Mouse (Mus musculus): Measurements from ENCODE around the gene Nrxn1. TPM values are rescaled to one million over a fixed set of nuclear protein-coding genes. Genes with fewer than 3 reads are reported as not detected.

Nrxn1 gene
- polyA plus RNA-seq, 1 experiment from 2014 or later = 2.0 TPM

DNA sequence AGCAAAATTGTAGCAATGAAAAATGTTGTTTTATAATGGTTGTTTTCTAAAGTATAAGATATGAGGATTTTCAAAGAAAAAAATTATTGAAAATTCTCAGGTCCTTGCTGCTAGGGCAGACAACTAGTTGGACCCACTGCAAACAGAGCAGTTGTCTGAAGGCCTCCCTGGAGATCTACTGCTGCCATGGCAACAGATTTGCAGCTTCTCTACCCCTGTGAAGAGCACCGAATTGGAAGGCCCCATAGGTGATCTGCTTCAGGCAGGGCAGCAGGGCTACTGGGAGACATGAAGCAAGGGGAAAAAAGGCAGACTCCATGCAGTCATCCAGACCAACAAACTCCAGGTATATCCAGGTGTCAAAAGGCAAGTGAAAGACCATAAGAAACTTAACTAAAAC, 896.1 kb downstream of the Nrxn1 start:
- H3K4me2 ChIP-seq (ENCODE audit: low read length) = no peak overlapping the region
- ATAC-seq (ENCODE audit: insufficient number of reproducible peaks, insufficient read depth, low FRiP score, low read depth) = no peak
- WGBS = 12% methylated on average over 1 of the region's 1 CpGs
- no peaks in the 10 kb centered on the region for H3K27me3 ChIP-seq (ENCODE audit: control insufficient read depth, insufficient read depth, low read length)
- no peak overlapping the region for H3K9ac ChIP-seq (ENCODE audit: low read length)
- H3K9me3 ChIP-seq (ENCODE audit: control insufficient read depth, low read length) = no peaks in the 10 kb centered on the region
- H3K4me3 ChIP-seq (ENCODE audit: control insufficient read depth in 1 of 2, insufficient read depth in 1 of 2, low read depth in 1 of 2, low read length in 2 of 2) = no peak overlapping the region
- no peak overlapping the region for H3K27ac ChIP-seq (replicated peaks in 1 of 2; ENCODE audit: control insufficient read depth in 1 of 2, insufficient read depth in 1 of 2, low read depth in 2 of 2, low read length in 2 of 2)
- no peaks in the 10 kb centered on the region for H3K4me1 ChIP-seq (ENCODE audit: control insufficient read depth in 2 of 2, insufficient read depth in 2 of 2, low read length in 2 of 2)
- H3K36me3 ChIP-seq (ENCODE audit: control insufficient read depth, insufficient read depth, low read length) = no peaks in the 10 kb centered on the region

DNA sequence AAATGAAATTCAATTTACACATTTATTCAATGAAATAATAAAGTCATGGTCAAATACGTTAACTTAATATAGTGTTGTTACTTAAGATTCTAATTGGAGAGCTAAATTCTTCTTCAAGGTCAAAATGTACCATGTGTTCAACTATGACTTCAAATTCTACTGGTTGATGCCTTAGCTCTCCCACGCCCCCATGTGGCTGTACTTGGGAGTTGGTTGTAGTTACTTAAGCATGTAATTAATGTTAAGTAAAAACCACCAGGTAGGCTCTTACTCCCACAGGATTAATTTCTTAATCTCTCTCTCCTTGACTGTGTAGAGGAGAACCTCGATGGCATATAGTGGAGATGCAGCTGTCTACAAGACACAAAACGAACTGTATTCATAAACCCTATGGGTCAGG, 951.3 kb downstream of the Nrxn1 start:
- ATAC-seq (ENCODE audit: insufficient number of reproducible peaks, insufficient read depth, low FRiP score, low read depth) = no peak
- WGBS = 44% methylated on average over 4 of the region's 4 CpGs
- no peak overlapping the region for H3K4me2 ChIP-seq (ENCODE audit: low read length)
- no peak overlapping the region for H3K4me3 ChIP-seq (ENCODE audit: control insufficient read depth in 1 of 2, insufficient read depth in 1 of 2, low read depth in 1 of 2, low read length in 2 of 2)
- H3K4me1 ChIP-seq (ENCODE audit: control insufficient read depth in 2 of 2, insufficient read depth in 2 of 2, low read length in 2 of 2) = no peaks in the 10 kb centered on the region
- no peaks in the 10 kb centered on the region for H3K27me3 ChIP-seq (ENCODE audit: control insufficient read depth, insufficient read depth, low read length)
- H3K9ac ChIP-seq (ENCODE audit: low read length) = no peak overlapping the region
- H3K36me3 ChIP-seq (ENCODE audit: control insufficient read depth, insufficient read depth, low read length) = no peaks in the 10 kb centered on the region
- no peak overlapping the region for H3K27ac ChIP-seq (replicated peaks in 1 of 2; ENCODE audit: control insufficient read depth in 1 of 2, insufficient read depth in 1 of 2, low read depth in 2 of 2, low read length in 2 of 2)
- no peaks in the 10 kb centered on the region for H3K9me3 ChIP-seq (ENCODE audit: control insufficient read depth, low read length)

DNA sequence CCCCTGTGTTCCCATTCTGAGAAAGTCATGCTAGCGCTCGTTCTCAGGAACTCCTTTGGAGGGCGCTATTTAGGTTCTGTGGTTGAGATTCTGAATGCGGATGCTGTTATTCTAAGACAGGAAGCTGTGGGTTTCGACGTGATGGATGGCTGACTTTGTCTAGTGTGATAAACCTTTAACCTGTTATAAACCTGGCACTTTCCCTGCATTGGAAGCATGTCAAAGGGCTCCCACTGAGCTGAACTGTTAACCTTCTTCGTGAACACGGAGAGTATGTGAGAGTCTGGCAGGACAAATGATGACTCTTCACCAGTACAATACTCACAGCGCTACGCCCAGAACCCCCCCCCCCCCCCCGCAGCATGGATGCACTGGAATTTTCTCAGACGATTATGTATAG, 962.0 kb downstream of the Nrxn1 start:
- Histone ChIP-seq H3K9me3 (ENCODE audit: control insufficient read depth, low read length) (no peaks in the 10 kb centered on the region), H3K4me1 (ENCODE audit: control insufficient read depth in 2 of 2, insufficient read depth in 2 of 2, low read length in 2 of 2) (no peaks in the 10 kb centered on the region), H3K27me3 (ENCODE audit: control insufficient read depth, insufficient read depth, low read length) (no peaks in the 10 kb centered on the region), H3K36me3 (ENCODE audit: control insufficient read depth, insufficient read depth, low read length) (no peaks in the 10 kb centered on the region), H3K4me3 (ENCODE audit: control insufficient read depth in 1 of 2, insufficient read depth in 1 of 2, low read depth in 1 of 2, low read length in 2 of 2) (no peak overlapping the region), H3K4me2 (ENCODE audit: low read length) (no peak overlapping the region), H3K27ac (replicated peaks in 1 of 2; ENCODE audit: control insufficient read depth in 1 of 2, insufficient read depth in 1 of 2, low read depth in 2 of 2, low read length in 2 of 2) (no peak overlapping the region), H3K9ac (ENCODE audit: low read length) (no peak overlapping the region)
- 73% methylated on average over 11 of the region's 12 CpGs for WGBS
- ATAC-seq (ENCODE audit: insufficient number of reproducible peaks, insufficient read depth, low FRiP score, low read depth) = no peak

DNA sequence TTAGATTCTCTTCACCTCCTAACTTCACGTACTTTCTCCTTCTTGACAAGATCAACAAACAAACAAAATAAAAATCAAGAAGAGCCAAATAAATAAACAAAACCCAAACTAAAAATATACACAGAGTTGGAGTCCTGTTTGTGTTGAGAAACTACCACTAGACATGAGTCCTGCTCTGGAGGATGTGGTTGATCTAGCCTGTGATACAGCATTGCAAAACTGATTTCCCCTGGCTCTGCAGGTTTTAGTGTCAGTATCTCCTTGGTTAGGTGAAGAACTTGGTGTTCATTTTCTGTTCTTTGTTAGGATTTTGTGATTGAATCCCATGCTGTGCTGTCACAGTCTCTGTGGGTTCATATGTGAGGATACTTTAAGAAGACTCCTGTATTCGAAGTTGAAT, 963.7 kb downstream of the Nrxn1 start:
- H3K9me3 ChIP-seq (ENCODE audit: control insufficient read depth, low read length) = no peaks in the 10 kb centered on the region
- H3K9ac ChIP-seq (ENCODE audit: low read length) = no peak overlapping the region
- H3K4me2 ChIP-seq (ENCODE audit: low read length) = no peak overlapping the region
- H3K4me3 ChIP-seq (ENCODE audit: control insufficient read depth in 1 of 2, insufficient read depth in 1 of 2, low read depth in 1 of 2, low read length in 2 of 2) = no peak overlapping the region
- no peak for ATAC-seq (ENCODE audit: insufficient number of reproducible peaks, insufficient read depth, low FRiP score, low read depth)
- no peak overlapping the region for H3K27ac ChIP-seq (replicated peaks in 1 of 2; ENCODE audit: control insufficient read depth in 1 of 2, insufficient read depth in 1 of 2, low read depth in 2 of 2, low read length in 2 of 2)
- H3K27me3 ChIP-seq (ENCODE audit: control insufficient read depth, insufficient read depth, low read length) = no peaks in the 10 kb centered on the region
- H3K4me1 ChIP-seq (ENCODE audit: control insufficient read depth in 2 of 2, insufficient read depth in 2 of 2, low read length in 2 of 2) = no peaks in the 10 kb centered on the region
- 70% methylated on average over 2 of the region's 2 CpGs for WGBS
- no peaks in the 10 kb centered on the region for H3K36me3 ChIP-seq (ENCODE audit: control insufficient read depth, insufficient read depth, low read length)

DNA sequence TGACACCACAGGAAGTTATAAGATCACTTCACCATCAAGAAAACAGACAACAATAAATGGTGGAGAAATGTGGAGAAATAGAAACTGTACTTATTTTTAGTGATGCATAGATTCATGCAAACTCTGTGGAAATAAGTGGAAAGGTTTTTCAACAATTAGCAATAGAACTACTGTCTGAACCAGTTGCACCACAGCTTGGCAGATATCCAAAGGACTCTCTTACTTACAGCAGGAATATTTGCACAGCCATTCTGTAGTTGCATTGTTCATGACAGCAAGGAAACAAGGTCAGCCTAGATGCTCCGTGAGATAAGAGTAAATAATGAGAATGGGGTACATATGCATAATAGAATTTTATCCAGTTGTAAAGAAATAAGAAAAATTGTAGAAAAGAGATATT, 965.3 kb downstream of the Nrxn1 start:
- Histone ChIP-seq H3K9ac (ENCODE audit: low read length) (no peak overlapping the region), H3K4me1 (ENCODE audit: control insufficient read depth in 2 of 2, insufficient read depth in 2 of 2, low read length in 2 of 2) (no peaks in the 10 kb centered on the region), H3K27me3 (ENCODE audit: control insufficient read depth, insufficient read depth, low read length) (no peaks in the 10 kb centered on the region), H3K4me3 (ENCODE audit: control insufficient read depth in 1 of 2, insufficient read depth in 1 of 2, low read depth in 1 of 2, low read length in 2 of 2) (no peak overlapping the region), H3K36me3 (ENCODE audit: control insufficient read depth, insufficient read depth, low read length) (no peaks in the 10 kb centered on the region), H3K9me3 (ENCODE audit: control insufficient read depth, low read length) (no peaks in the 10 kb centered on the region), H3K4me2 (ENCODE audit: low read length) (no peak overlapping the region), H3K27ac (replicated peaks in 1 of 2; ENCODE audit: control insufficient read depth in 1 of 2, insufficient read depth in 1 of 2, low read depth in 2 of 2, low read length in 2 of 2) (no peak overlapping the region)
- ATAC-seq (ENCODE audit: insufficient number of reproducible peaks, insufficient read depth, low FRiP score, low read depth) = no peak
- WGBS = 72% methylated on average over 1 of the region's 1 CpGs

DNA sequence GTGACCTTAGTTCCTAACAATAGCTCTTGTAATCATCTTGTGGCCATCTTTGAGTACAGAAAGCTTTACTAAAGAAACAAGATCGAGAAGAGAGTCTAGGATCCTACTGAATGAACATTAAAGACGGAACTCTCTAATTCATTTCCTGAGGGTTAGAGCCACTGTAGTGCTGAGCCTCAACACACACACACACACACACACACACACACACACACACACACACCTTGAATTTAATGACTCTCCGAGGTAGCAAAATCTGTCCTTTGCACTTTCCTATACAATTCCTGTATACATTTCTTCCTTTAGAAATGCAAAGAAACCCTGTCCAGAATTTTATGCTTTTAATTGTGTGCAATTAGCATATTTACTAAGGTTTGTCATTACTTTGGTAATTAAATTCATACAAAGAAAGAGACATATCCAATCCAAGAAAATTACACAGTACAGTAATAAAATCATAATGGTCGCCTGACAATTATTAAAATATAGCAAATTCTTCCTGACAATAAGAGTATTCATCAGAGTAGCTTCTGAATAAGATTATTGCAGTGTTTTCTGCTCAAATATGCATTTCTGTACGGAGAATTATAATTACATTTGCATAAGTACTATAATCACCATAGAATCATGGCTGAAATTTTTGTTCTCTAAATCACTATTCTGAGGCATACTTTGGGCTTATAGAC, 969.9 kb downstream of the Nrxn1 start:
- Histone ChIP-seq H3K9me3 (ENCODE audit: control insufficient read depth, low read length) (no peaks in the 10 kb centered on the region), H3K9ac (ENCODE audit: low read length) (no peak overlapping the region), H3K4me3 (ENCODE audit: control insufficient read depth in 1 of 2, insufficient read depth in 1 of 2, low read depth in 1 of 2, low read length in 2 of 2) (no peak overlapping the region), H3K4me1 (ENCODE audit: control insufficient read depth in 2 of 2, insufficient read depth in 2 of 2, low read length in 2 of 2) (no peaks in the 10 kb centered on the region), H3K36me3 (ENCODE audit: control insufficient read depth, insufficient read depth, low read length) (no peaks in the 10 kb centered on the region), H3K27me3 (ENCODE audit: control insufficient read depth, insufficient read depth, low read length) (no peaks in the 10 kb centered on the region), H3K4me2 (ENCODE audit: low read length) (no peak overlapping the region), H3K27ac (replicated peaks in 1 of 2; ENCODE audit: control insufficient read depth in 1 of 2, insufficient read depth in 1 of 2, low read depth in 2 of 2, low read length in 2 of 2) (no peak overlapping the region)
- 65% methylated on average over 5 of the region's 5 CpGs for WGBS
- ATAC-seq (ENCODE audit: insufficient number of reproducible peaks, insufficient read depth, low FRiP score, low read depth) = no peak

DNA sequence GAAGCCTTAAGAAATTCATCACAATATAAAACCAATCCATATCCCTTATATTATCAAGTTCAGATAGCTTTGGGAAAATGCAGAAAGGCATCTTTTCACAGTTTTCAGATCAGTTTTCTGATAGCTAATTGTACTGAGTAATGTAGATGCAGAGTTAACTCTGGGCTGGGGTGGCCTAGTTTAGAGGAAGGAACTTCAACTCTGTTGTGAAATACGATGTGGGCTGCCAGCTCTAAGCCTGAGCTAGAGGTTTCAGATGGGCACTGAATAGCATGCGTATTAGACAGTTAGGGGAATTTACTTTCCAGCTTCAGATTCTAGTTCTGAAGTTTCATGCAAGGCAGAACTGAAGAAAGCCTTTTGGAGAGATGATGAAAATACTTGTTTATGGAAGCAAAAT, 976.6 kb downstream of the Nrxn1 start:
- Histone ChIP-seq H3K4me1 (ENCODE audit: control insufficient read depth in 2 of 2, insufficient read depth in 2 of 2, low read length in 2 of 2) (no peaks in the 10 kb centered on the region), H3K9ac (ENCODE audit: low read length) (no peak overlapping the region), H3K27ac (replicated peaks in 1 of 2; ENCODE audit: control insufficient read depth in 1 of 2, insufficient read depth in 1 of 2, low read depth in 2 of 2, low read length in 2 of 2) (no peak overlapping the region), H3K36me3 (ENCODE audit: control insufficient read depth, insufficient read depth, low read length) (no peaks in the 10 kb centered on the region), H3K4me2 (ENCODE audit: low read length) (no peak overlapping the region), H3K27me3 (ENCODE audit: control insufficient read depth, insufficient read depth, low read length) (no peaks in the 10 kb centered on the region), H3K9me3 (ENCODE audit: control insufficient read depth, low read length) (no peaks in the 10 kb centered on the region), H3K4me3 (ENCODE audit: control insufficient read depth in 1 of 2, insufficient read depth in 1 of 2, low read depth in 1 of 2, low read length in 2 of 2) (no peak overlapping the region)
- ATAC-seq (ENCODE audit: insufficient number of reproducible peaks, insufficient read depth, low FRiP score, low read depth) = no peak
- WGBS = 79% methylated on average over 2 of the region's 2 CpGs

DNA sequence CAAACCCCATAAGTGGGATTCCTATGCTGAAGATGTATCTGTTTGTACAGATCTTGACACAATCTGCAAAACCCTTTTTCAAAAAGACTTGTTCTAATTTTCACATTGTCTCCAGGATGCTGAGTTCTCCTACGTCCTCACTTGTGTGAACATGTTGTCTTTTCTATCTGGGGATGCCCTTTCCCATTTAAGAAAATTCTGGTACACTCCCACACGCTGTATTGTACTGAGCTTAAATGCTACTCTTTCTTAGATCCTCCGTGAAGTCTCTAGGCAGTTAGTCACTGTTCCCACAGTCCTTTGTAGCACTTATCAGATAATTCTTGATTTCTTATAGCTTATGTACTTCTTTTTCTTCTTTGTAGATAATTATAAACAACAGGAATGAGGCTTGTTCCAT, 997.9 kb downstream of the Nrxn1 start:
- no peak overlapping the region for H3K4me2 ChIP-seq (ENCODE audit: low read length)
- no peaks in the 10 kb centered on the region for H3K4me1 ChIP-seq (ENCODE audit: control insufficient read depth in 2 of 2, insufficient read depth in 2 of 2, low read length in 2 of 2)
- 72% methylated on average over 3 of the region's 3 CpGs for WGBS
- H3K9ac ChIP-seq (ENCODE audit: low read length) = no peak overlapping the region
- no peaks in the 10 kb centered on the region for H3K27me3 ChIP-seq (ENCODE audit: control insufficient read depth, insufficient read depth, low read length)
- H3K36me3 ChIP-seq (ENCODE audit: control insufficient read depth, insufficient read depth, low read length) = no peaks in the 10 kb centered on the region
- no peaks in the 10 kb centered on the region for H3K9me3 ChIP-seq (ENCODE audit: control insufficient read depth, low read length)
- no peak overlapping the region for H3K27ac ChIP-seq (replicated peaks in 1 of 2; ENCODE audit: control insufficient read depth in 1 of 2, insufficient read depth in 1 of 2, low read depth in 2 of 2, low read length in 2 of 2)
- ATAC-seq (ENCODE audit: insufficient number of reproducible peaks, insufficient read depth, low FRiP score, low read depth) = no peak
- no peak overlapping the region for H3K4me3 ChIP-seq (ENCODE audit: control insufficient read depth in 1 of 2, insufficient read depth in 1 of 2, low read depth in 1 of 2, low read length in 2 of 2)

All from heart, embryonic 14.5 days (tissue).